Mouse (Mus musculus) cerebellum, adult 2 months (tissue): ENCODE measurements around the gene Ttyh3.

ENCODE experiments used
- CTCF ChIP-seq: fragments of 200-500 bp; IDR thresholded peaks from 2 replicates; pipeline ENCODE4 v1.5.1; 2011; ENCODE audit warnings: low read depth, mild to moderate bottlenecking, control low read depth, low read length, moderate library complexity, borderline replicate concordance; ENCODE audit not compliant: insufficient read depth
- POLR2A ChIP-seq: fragments of 200-500 bp; IDR thresholded peaks from 2 replicates; pipeline ENCODE4 v1.6.1; 2011; ENCODE audit warnings: low read length, control low read depth, borderline replicate concordance; ENCODE audit not compliant: insufficient read depth

DNA sequence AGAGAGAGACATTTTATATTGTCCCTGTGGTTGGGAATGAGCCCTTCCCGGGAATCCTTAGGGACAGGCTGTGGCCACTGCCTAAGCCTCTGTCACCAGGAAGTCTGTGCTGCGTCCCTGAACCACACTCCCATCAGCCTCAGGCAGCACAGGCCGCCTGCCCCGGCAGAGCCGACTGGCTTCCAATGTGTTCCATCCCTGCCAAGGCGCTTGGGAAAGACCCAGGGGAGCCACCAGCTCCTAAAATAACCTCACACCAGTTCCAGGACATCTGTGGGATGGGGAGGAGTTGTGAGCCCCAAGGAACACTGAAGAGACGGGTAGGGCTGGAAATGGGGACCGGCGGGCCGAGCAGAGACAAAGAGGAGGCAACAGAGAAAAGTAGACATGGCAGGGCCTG, 77.2 kb downstream of the Ttyh3 start:
- no peak for TF ChIP-seq POLR2A
- no peak for TF ChIP-seq CTCF
